Mouse (Mus musculus) liver, postnatal 0 days (tissue): ENCODE data around the gene Cks1b.

Experiments
- CTCF ChIP-seq: sonication (generic); IDR thresholded peaks from 2 replicates; pipeline ENCODE4 v1.5.1; 2016; ENCODE audit warnings: antibody characterized with exemption, low read depth
- EP300 ChIP-seq: IDR thresholded peaks from 2 replicates; pipeline ENCODE4 v1.6.1; 2016; ENCODE audit warnings: antibody characterized with exemption, low read depth, mild to moderate bottlenecking

DNA sequence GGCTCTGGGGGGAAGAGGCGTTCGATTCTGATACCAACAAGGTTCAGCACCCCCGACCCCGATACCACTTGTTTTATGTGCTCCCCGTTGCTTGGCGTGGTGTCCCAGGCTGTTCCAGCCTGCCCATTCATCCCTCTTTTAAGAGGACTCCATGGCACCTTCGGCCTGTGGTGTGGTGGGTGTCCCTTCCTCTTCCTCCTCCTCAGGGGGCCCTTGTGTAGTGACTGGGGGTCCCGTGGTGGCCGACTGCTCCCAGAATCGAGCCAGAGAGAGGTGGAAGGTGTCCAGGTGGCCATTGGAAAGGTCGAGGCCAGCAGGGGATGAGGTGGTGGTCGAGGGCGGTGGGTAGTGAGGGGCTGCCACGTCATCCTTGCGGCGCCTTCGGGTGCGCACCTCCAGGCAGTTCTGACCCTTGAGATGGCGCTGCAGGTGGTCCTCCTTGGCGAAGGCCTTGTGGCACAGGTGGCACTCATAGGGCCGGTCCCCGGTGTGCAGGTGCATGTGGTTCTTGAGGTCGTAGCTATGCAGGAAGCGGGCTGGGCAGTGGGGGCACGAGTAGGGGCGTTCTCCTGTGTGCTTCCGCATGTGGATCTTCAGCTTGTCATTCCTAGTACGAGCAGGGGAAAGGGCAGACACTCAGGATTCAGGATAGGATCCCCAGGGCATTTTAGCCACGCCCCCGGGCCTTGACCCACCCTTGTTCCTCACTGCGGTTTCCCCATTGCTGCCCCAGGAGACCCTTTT, 38.6 kb downstream of the Cks1b start:
- TF ChIP-seq EP300 (no peak), CTCF (no peak)
